Mouse (Mus musculus) right cerebral cortex, postnatal 14 days (tissue): Measurements from ENCODE around the gene Nat10.

Source experiments
- DNase-seq: peaks from one replicate; pipeline ENCODE4 v3.0.0; 2022

Gene Nat10

GRCm38 (mm10) chr2:103690425-103690824 is 70.6 kb downstream of the Nat10 start:
- no peak for DNase-seq

- DNase-seq: no peak
These were observed 73.2 kb downstream of the Nat10 start for GRCm38 (mm10) chr2:103687888-103688287.

GRCm38 (mm10) chr2:103687143-103687542 is 73.9 kb downstream of the Nat10 start:
- no peak for DNase-seq

DNA sequence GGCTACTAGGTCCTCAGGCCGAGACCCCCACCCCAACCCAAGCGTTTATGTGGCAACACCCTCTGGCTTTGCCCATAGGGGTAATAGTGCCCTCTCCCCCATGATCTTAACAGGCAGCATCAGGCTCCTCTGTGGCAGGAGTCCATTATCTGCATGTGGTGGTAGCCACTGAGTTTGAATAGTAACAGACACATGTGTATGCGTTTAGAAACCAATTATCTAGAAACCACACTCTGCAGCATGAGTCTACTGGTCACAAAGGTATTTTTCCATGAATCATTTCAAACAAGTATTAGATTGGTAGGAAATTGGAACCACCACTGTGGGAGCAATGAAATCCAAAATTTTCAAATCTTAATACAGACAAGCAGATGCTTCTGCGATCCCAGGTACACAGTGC is 75.5 kb downstream of the Nat10 start:
- DNase-seq: no peak

- no peak for DNase-seq
These were observed 76.0 kb downstream of the Nat10 start for GRCm38 (mm10) chr2:103684926-103685577.

GRCm38 (mm10) chr2:103684431-103684830 is 76.6 kb downstream of the Nat10 start:
- no peak for DNase-seq

- DNase-seq: no peak
These were observed 78.1 kb downstream of the Nat10 start for GRCm38 (mm10) chr2:103682927-103683442.

DNA sequence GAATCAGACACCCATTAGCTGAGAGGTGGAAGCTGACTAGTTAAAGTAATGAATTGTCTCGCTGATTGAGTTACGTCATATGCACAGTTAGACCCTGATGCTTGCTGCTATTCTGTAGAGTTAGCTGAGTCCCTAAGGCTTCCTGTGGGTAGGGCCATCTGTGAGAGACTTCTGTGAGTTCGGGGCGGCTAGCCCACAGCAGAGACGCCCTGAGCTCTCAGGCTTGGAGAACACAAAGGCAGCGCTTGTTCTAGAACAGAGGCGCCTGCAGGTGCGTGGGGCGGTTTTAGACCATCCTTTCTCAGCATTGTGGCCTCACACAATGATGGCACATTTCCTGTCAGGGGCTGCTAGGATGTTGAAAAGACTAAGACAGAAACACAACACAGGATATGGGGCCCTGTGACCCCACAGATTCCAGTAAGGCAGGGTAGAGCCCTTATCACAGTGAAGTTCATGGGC is 78.8 kb downstream of the Nat10 start:
- no peak for DNase-seq

GRCm38 (mm10) chr2:103681149-103681548 is 79.9 kb downstream of the Nat10 start:
- DNase-seq: no peak

DNA sequence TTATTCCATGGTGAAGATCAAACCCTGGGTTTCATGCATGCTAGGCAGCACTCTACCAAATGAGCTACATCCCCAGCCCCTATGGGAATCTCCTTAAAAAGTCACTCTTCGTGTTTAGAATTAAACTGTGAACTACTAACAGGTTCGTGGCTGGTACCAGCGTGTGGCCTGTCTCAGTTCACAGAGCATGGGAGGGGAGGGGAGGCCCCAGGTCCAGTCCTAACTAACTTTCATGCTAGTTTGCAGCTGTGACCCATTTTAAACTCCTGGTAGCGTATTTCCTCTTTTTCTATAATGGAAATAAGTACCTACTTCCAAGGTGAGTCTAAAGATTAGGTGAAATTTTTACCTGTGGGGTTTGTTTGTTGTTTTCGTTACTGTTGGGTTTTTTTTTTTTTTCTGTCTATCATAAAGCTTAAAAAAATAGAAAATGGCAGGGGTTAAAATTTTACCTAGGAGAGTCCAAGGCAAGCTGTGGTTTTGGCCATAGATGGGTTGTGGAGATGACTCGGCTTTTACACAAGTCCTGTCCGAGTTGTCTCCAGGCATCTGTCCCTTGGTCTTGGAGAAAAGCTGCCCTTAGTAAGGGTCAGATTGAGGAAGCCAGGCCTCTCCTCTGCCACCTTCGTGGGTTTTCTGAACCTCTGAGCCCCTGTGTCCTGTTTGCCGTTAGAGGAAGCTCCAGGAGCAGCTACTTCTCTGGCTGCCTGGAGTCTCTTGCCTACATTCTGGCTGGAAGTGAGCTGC is 80.5 kb downstream of the Nat10 start:
- no peak for DNase-seq

GRCm38 (mm10) chr2:103678433-103678832 is 82.6 kb downstream of the Nat10 start:
- DNase-seq: no peak

DNA sequence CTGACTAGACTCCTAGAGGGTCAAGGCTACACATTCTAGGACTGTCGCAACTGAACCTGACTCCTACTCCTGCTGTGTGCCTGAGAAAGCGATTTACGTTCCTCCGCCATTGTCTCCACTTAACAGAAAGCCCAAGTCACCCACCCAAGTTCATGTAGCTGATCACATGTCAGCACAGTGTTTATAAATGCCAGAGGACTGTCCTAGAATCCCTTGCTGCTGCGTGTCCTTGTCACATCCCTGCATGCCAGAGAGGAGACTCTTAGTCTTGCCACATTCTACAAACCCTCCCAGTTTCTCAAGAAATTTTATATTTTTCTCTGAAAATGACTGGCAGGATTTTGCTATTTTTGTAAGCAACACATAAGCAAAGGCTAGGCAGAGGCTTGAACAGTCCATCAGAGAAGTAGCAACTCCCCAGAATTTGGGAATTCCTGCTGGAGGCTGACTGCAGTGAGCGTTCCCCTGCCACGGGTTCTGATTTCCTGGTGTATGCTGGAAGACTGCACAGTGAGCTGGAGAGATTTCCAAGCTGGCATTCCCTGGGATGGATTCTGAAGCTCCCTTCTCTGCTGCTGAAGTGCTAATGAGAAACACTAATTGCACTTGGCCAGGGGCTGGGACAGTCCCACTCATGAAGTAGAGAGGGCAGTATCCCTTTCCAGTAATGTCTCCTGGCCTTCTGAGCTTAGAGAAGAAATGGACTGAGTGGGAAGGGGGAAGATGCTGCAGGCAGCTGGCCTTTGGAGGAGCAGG is 83.3 kb downstream of the Nat10 start:
- DNase-seq: no peak

GRCm38 (mm10) chr2:103676808-103677207 is 84.3 kb downstream of the Nat10 start:
- DNase-seq: no peak

DNA sequence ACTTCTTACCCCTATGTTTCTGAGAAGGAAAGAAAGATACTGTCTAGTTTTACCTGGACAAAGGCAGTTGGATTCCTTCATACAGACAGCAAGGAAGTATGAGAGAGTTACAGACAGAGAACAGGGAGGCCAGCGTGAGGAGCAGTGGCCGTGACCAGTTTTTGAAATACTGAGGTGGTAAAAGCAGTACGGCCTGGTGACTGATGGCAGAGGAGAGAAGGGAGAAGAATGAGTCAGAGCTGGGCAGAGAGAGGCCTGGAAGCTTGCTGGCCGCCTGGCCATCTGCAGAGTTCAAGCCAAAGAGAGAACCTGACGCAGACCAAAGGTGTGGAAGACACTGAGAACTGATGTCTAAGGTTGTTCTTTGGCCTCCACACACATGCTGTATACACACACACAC is 85.7 kb downstream of the Nat10 start:
- DNase-seq: no peak

- no peak for DNase-seq
These were observed 87.5 kb downstream of the Nat10 start for GRCm38 (mm10) chr2:103673609-103674008.

DNA sequence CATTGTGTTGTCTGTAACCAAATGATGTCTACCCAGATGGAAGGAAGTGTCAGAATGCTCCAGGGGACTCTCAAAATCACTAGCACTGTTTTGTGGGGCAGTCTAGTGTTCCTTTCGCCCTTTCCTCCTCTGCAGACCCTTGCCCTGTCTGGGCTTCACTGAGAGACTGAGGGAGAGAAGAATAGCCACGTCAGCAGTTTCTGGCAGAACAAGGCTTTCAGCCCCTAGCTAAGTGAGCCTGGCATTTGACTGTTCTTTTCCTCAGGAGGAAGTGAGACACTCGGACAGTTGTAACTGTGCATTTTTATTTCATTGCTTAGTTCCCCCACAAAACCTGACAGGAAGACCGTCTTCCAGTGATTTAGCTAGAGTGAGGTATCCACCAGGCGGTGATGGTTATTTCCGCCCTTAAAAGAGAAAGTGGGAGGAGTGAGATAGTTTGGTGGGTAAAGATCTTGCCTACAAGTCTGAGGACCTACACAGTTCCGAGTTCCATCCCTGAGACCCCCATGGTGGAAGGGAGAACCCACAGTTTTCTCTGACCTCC is 88.4 kb downstream of the Nat10 start:
- no peak for DNase-seq
